Mouse (Mus musculus) frontal cortex, postnatal 36 days (tissue): Measurements from ENCODE around the gene Eif4b.

ENCODE experiments used
- DNase-seq, 2 experiments: peaks; one replicate each; pipeline ENCODE4 v3.0.0; 2022; ENCODE audit warnings: low spot score in 2 of 2

Eif4b gene

DNA sequence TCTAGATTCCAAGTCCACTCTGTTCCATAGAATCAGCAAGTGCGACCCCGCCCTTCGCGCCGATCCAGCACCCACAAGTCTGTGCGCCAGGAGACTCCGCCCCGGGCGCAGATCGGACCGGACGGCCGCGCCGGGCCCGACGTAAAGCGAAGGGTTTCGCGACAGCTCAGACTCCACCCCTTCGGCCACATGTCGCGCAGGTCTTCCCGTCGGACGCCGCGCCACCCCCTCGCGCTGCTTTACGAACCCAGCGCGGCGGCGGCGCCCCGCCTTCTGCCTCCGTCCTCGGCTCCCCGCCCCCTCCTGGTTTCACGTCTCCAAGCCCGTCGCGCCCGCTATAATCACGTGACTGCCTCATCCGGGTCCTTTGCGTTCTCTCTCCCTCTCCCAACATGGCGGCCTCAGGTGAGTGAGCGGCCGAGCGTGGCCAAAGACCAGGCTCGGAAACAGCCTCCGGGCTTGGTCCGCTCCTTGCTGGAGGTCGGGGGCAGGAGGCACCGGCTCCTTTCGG is at the start of gene Eif4b:
Eif4b (plus strand) TSS at position 215 of the 511 bp plus-strand sequence.
- DNase-seq: peak; percentile 96 to 99

DNA sequence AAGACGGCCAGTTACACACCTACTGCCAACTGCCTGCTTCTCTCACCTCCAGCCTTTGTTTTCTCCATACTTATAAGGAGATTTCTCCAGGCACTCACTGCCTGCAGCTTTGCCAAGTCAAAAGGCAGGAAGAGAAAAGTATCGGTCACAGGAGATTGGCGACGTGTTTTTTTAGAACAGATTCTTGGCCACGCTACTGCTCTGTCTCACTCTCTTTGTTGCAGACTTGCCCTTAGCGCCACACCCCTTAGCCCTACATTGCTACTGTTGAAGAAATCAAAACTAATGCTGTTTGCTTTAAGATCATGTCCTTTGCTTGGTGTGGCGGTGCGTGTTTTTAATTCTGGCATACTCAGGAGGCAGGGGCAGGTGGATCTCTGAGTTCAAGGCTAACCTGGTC is 49.7 kb upstream of the Eif4b start:
- no peak for DNase-seq

DNA sequence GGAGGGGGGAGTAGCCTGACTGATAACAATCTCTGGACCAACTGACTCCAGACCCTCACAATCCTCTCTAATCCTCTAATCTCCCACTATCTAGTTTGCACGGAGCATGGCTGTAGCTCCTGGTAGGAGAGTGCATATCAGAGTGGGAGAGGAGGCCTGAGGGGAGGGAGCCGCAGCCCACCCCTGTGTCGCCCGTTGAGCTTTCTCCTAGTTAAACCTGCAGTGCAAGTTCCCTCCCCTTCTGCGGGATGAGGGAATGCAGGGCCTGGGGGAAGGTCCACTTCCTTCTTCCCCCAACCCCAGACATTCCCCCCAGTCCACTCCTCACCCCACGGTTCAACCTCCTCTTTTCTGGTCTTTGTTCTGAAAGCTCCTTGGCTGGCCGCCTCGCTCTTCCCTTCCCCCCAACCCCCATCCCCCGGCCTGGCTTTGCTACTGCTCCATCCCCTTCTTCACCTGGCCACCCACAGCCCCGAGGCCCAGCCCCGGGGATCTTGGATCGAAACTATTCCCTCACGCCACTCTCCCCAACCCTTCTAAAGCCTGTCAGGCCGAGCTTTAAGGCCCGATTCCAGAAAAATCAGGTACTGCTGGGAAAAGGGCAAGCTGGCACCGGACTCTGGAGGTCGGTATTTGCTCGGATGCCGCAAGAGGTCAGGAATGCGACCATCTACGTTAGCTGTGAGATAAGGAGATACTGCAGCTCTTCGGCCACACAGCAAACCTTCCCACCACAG is 48.3 kb upstream of the Eif4b start:
- DNase-seq: no peak

DNA sequence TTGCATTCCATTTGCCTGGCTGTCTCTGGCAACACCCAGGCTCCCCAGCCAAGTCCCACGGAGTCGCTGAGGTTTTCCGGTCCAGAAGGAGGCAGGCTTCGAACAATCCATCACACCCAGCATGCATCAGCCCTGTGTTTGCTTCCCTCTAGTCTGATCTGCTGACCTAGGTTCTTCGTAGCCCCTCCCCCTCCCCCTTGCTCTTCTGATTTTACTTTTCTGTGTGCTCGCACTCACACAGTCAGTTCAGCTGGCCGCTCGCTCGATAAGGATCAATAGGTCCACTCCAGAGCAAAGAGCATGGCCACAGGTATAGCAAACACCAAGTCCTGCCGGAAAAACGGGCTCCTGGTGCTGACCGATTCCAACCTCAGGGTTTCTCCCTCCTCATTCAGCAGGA is 47.1 kb upstream of the Eif4b start:
- no peak for DNase-seq

DNA sequence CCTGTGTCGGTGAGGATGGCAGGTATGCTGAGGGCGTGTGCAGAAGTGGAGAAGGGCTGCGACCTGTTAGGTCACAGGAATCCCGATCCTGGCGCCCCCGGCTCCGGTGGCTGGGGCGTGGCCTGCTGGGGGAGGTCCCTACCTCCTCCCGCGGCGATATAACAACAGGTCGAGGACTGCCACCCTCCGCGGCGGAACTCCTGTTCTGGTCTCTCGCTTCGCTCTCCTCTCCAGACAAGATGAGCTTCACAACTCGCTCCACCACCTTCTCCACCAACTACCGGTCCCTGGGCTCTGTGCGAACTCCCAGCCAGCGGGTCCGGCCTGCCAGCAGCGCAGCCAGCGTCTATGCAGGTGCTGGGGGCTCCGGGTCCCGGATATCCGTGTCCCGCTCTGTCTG is 45.5 kb upstream of the Eif4b start, which contains the start of gene Krt18:
Krt18 (plus strand) TSS at position 141 of the 400 bp plus-strand sequence.
- no peak for DNase-seq

DNA sequence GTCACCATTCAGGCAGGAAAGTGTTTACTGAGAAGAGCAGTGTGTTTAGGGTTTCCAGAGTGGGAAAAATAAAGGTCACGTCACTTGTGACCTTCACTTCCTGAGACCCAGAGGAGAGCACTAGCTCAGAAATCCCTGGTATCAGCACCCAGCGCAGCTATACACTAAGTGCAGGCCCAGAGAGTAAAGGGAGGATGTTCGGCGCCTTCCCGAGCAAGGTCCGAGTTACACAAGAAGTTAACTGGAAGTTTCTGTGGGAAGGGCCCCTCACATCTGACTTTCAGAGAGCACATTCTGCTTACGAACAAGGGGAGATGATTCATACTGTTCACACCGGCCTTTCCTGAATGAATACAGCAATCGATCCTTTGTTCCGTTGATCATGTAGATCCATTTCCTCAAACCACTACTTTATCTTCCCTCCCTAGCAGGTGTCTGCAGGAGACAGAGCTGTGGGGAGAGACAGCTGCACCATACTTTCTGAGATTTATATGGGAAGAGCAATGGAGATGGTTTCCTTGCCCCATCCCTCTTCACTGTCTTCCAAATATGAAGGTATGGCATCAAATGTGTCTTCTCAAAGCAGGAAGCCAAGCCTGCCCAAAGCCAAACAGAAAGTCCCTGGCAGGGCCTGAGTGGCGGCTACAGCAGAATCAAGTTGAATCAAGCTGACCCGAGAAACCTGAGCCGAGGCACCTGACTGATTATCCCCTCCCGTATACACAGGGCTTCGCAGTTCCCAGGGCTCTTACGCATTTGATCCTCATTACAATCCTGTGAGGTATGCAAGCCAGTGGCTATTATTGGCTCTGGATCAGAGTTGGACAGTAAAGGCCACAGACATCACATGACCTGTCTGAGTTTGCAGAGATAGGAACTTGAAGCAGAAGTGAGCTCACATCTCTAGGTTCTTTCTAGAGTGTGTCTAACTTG is 39.2 kb upstream of the Eif4b start:
- DNase-seq: no peak

DNA sequence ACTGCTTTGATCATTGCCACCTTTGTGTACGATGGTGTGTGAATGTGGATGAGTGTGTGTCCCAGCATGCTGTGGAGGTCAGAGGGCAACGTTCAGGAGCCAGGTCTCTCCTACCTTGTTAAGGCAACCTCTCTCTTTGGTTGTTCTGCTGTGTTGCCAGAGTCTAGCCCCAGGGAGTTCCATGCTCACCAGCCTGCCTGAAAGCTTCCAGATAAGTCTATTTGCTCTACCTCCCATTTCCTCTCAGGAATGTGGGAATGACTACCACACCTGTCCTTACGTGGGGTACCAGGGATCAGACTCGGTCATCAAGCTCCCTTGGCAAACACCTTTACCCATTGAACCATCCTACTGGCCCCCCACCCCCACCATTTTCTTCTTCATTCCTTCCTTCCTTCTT is 33.3 kb upstream of the Eif4b start:
- DNase-seq: no peak

DNA sequence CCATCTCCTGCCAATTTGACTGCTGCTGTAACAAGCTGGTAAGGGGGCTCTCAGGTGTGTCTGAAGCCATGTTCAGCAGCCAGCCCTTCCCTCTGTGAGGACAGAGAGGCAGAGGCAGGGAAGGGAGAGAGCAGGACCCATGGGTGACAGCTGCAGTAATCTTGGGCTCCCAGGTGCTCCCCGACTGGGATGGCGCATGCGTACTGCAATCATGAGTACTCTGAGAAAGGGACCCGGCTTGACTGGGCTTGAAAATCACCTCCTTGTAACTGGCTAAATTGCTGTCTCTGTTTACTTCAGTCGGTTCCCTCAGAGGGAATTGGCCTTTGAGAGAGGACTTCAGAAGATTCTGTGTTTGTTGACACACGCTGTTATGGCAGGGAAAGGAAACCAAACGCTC is 31.6 kb upstream of the Eif4b start:
- no peak for DNase-seq

DNA sequence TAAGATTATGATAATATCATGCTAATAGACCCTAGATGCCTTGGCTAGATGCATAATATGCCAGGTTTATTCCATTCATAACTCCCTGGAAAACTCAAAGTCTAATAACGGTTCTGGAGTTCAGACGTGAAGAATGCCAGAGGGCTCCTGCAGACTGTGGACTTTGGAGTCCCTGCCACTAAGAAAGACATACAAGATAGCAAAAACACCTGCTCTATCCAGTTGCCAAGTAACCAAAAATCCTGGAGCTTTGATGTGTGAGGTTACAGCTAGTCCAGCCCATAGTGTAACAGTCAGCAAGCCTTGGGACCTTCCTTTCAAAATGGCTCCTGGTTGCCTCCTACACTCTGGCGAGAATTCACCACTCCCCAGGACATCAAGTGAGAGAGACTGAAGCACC is 28.8 kb upstream of the Eif4b start:
- DNase-seq: no peak

DNA sequence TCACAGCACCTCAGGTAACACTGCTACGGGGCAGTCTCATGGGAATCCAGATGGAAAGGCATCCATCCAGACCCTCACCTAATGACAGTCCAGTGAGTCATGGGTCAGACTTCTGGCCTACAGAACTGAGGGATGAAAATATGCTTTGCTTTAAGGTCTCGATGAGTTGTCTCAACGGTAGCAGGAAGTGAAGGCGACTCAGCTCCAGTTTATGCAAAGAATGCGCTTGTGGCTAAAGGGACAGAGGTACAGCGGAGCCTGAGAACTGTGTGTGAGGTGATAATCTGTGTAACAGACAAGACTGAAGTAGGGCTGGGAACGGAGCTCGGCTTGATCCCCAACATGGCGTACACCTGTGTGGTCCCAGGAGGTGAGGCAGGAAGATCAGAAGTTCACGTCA is 27.9 kb upstream of the Eif4b start:
- no peak for DNase-seq

DNA sequence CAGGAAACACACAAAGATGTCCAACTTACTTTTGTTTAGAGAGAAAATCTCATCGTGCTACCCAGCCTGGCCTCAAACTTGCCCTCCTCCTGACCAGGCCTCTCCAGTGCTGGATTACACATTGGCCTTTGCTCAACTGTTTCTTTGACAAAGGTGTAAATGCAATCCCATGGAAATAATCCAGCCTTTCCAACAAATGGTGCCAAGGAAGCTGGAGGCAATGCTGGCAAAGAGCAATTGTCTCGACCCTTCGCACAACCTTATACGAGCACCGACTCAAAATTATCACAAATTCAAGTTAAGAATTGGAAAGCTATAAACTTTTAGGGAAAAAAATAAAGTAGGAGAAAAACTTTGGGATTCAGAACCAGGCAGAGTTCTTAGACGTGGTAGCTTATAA is 25.6 kb upstream of the Eif4b start:
- DNase-seq: no peak

DNA sequence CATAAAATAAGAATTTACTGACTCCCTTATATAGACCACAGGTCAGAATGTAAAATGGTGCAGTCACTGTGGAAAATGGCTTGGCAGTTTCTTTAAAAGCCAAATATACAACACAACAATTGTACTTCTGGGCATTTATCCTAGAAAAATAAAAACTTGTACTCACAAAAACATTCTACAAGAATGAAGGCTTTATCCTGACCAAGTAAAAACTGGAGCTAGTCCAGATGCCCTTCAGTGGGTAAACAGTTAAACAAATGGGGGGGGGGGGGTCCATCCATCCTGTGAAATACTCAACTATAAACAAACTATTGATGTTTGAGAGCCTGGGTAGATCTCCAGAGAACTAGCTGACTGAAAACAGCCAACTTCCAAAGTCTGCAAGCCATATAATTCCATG is 23.7 kb upstream of the Eif4b start:
- DNase-seq: no peak

DNA sequence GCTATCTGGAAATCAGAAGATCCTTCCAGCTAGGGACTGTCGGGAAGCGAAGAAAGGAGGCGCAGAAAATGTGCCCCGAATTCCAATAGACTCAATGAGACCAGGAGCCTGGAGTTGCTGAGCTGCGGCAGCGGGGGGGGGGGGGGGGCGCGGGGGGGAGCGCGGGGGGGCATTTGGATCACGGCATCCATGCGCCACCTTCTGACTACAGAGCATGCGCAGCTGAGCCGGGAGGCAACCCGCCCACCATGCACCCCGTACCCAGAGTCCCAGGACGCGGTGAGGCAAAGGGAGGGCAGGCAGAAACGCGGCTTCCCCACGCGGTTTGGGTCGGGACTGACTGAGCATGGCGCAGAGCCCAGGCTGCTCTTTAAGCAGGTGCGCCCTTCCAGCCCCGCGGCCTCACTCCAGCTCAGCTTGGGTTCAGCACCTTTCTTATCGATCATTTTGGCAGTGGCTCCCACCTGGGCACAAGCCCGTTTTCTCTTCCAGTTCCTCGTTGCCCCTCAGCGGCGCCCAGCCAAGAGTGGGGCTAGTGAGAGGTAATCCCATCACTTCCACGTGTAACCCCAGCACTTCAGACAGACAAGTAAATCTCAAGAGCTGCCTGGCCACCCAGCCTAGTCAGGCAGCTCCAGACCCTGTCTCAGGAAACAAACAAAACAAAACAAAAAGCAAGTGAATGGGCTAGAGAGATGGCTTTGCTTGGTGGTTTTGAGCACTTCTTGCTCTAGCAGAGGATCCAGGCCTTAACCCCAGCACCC is 21.5 kb upstream of the Eif4b start:
- peak; percentile 49 to 57 for DNase-seq

DNA sequence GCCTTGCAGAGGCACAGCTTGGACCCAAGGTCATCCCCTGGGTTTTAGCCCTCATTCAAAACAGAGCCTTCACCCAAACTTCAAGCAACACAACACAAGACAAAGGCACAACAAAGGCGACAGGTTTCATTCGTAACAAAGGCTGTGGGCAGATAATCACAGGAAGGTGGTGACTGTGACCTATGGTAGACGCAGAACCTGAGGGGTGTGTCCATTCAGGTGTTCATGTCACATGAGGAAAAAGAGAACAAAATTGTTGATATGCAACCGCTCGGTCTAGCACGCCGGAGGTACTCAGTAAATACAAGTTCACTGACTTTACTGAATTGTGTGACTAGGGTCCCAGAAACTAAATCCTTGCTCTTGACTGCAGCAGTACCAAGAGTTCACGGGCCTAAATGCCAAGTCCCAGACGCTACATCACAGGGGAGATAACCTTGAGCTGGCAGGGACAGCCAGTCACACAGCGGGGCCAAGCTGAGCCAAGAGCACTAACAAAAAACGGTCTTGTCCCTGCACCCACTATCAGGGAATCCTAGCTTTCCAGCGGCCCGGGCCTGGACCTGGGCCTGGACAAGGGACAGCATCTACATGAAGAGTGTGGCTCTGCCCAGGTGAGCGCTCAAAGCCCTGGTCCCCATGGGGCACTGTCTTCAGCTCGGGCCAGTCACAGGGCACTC is 16.9 kb upstream of the Eif4b start:
- no peak for DNase-seq

DNA sequence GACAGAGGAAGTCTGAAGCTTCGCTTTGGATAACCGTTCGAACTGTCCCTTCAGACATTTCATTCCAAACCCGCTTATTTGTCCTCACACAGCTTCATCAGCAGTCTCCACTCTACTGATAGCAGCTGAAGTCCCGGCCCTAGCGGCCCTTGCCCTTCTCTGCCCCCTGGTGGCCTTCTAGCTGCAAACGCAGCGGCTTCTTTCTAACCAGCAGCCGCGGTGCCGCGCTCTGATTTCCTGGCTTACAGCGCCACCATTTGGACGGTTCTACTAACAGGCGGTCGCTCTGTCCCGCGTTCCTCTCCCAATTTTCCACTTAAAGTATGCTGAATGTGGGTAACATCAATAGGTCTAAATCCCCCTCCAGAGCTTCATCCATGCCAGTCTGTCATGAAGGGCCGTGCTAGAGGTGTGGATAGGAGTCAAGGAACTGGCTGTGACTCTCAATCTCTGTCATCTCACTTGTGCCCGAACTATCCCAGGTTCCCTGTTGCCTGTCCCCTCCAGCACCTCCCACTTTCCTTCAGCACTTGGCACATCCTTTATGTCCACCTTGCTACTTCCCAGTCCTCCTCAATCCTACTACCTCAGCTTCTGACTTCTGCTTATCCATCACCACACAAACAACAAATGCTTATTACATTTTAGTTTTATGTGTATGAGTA is 7.8 kb upstream of the Eif4b start:
- peak; percentile 91 to 94 for DNase-seq

DNA sequence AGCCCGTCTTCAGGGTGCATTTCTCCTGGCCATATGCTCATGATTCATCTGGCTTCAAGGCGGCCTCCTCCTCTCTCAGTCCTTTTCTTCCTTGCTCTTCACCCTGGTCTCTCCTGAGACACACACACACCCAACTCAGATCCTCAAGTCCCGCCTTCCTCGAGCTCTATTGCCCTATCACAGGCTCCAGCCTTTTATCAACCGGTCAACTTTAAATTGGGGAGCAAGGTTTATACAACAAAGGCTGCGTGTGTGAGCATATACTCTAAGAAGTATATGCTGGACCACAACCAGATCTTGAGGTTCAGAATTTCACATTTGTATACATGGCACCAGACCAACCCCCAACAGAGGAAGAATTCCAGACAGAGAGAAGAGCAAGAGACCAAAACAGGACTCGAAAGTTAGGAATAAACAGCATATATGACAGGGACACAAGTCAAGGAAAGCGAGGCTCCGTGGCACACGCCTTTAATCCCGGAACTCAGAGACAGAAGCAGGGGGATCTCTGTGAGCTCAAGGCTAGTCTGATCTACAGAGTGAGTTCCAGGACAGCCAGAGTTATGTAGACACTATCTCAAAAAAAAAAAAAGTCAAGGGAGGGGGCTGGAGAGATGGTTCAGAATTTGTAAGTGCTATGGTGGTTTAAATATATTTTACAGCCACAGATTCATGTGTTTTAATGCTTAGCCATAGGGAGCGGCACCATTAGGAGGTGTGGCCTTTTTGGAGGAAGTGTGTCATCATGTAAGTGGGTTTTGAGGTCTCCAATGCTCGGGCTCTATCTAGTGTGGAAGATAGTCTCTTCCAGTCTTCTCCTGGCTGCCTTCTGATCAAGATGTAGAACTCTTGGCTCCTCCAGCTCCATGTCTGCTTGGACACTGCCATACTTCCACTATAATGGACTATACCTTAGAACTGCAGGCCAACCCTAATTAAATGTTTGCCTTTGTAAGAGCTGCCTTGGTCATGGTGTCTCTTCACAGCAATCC is 2.8 kb upstream of the Eif4b start:
- DNase-seq: no peak

DNA sequence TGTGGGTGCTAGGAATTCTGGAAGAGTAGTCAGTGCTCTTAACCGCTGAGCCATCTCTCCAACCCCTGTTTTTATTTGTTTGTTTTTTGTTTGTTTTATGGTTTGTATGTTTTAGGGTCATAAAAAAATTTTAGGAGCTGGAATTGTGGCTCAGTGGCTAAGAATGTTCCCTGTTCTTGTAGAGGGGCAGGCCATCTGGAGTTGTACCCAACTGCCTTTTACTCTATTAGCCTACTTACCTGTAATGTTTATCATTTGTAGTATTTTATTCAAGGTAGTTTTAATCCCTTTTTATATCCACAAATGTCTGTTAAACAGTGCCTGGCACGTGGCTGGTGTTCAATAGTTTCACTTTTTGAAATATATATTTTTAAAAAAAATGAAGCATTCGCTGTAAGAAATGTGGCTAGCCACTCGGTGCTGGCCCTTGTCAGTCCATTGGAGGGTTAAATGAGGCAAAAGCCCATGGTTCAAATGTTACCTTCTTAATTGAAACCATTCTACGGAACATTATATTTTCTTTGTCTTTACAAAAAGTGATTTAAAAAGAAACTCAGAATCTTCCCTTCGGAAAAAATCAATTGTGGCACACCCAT is 512 bp upstream of the Eif4b start:
- DNase-seq: peak in 1 of 2 experiments; percentile 18

DNA sequence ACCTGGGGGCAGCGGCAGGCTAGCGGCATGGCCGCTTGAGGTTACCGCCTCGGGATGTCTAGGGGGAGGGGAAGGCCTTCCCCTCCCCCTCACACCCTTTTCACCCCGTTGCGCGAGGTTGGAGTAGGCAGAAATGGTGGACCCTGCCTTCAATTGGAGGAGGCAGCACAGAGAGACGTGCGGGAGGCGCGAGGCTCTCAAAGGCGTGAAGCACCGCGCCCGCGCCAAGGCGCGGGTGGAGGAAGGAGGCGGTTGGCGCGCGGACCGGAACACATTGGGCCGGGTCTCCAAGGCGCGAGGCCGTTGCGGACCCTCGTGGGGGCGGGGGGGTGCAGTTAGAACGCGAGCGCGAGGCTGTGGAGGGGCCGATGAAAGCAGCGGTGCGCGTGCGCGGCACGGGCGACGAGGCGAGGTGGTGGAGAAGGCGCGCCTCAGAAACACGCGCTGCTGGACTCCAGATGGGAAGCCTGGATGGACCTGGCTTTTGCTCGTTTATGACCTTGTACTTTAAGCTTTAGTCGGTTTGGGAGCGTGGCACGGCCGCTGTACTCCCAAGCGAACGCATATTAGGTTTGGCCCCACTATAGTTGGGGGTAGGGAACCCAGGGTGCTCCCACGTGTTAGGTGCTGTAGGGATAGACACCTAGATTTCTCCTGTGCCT is 628 bp downstream of the Eif4b start:
- DNase-seq: peak; percentile 55 to 63
